Mouse (Mus musculus): ENCODE results near the gene 4930404N11Rik.

GRCm38 (mm10) chr10:81351678-81352291 lies 13.8 kb downstream of the 4930404N11Rik start:
- TF ChIP-seq CTCF (IDR thresholded peaks at IDR 0.05; ENCODE audit: extremely low read depth, insufficient read depth, insufficient read length, insufficient replicate concordance) = no peak
- no peak for TF ChIP-seq POLR2A (IDR thresholded peaks at IDR 0.05; ENCODE audit: low read depth, low read length)

Data from spleen, adult 2 months (tissue).